Mouse (Mus musculus) left cerebral cortex, postnatal 36 days (tissue): Measurements from ENCODE around the gene Thsd4. TPM values are rescaled to one million over a fixed set of nuclear protein-coding genes. Genes with fewer than 3 reads are reported as not detected.

ENCODE experiments used
- DNase-seq, 2 experiments: peaks; one replicate each; pipeline ENCODE4 v3.0.0; 2021 to 2022; ENCODE audit warnings: low spot score in 2 of 2, mixed read lengths in 1 of 2
- intact Hi-C: fragments of 180-260 bp; cut with DNase I; formaldehyde crosslinking; loops from one replicate; pipeline ENCODE4 v1.15.1; 2025
- total RNA-seq, 2 experiments: library from RNA; stranded (reverse); gene quantifications; 2 replicates each; pipeline ENCODE4 v1.2.3; 2021

Gene Thsd4
- total RNA-seq, 2 experiments from 2014 or later: 4.7 to 4.8 TPM

DNA sequence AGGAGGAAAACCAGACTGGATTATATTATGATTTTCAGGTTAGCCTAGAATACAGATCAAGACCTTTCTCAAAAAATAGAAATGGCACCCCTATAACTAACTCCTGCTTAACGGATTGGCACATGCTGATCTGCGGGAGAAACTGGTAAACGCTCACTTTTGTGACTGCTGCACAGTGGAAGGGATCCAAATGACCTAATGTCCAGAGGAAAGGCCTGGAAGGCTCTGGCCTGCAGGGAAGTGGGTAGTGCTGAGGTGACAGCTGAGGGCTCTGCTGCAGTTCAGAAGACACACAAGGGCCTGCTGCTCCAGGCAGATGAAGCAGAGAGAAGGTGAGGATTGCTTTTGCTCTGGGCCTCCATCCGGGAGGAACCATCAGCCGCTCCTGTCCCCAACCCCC is 465.7 kb downstream of the Thsd4 start:
- intact Hi-C loops: no loop called here
- DNase-seq: no peak

DNA sequence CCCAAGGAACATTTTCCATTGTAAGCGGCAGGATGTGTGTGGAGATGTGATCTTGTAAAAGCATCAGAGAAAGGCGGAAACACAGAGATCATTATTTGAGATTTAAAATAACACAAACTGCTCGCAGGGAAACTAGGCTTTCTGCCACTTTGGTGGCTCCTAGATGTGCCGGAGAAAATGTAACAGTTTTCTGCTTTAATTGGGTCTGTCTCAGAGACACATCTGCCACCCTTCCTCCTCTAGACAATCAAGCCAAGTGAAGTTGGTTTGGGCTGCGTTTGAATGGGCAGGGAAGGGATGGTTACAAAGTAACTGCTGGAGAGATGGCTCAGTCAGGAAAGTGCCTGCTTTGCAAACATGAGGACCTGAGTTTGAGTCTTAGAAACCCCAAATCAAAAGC is 466.9 kb downstream of the Thsd4 start:
- peak; percentile 29 to 52 for DNase-seq
- intact Hi-C loops: no loop called here

DNA sequence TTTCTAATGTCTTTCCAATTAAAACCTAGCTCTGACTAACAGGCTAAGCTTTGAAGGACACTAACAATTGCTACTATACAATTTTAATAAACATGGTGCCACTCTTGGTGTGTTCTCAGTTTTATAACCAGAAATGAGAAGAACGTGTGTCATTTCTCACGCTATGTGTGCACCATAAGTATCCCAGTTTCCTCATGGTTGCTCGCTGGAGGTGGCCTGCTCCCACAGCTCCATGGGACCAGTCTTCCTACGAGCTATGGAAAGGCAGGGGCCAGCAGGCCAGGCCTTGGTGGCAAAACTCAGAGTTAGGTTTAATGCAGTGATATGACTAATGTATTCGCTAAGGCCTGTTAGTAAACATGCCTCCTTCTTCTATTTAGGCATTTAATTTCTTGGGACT is 468.7 kb downstream of the Thsd4 start:
- intact Hi-C loops: no loop called here
- no peak for DNase-seq

DNA sequence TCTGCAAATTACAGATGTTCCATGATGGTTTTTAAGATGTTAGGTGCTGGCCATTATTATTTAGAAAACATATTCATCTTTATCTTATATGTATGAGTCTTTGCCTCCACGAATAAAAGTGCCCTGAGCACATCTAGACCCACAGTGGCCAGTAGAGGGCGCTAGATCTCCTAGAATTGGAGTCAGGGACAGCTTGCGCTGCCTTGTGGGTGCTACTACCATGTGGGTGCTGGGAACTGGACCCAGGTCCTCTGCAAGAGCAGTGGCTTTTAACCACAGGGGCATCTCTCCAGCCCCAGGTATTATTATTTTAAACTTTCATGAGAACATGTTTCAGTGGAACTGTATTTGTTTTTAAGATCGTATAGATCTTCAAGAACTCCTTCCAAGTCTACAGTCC is 469.4 kb downstream of the Thsd4 start:
- intact Hi-C loops: no loop called here
- no peak for DNase-seq

DNA sequence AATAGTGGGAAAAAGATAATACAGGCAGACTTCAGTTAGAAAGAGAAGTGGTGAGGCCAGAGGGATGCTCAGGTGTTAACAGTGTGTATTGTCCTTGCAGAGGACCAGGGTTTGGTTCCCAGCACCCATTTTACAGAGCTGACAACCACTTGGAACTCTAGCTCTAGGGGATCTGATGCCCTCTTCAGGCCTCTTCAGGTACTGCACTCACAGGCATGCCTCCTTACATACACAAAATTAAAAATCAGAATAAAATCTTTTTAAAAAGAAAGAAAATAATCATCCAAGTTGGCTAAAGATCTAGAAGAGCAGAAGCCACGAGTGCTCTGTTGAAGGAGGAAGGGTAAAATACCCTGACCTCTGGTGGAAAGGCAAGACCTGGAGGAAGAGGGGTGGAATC is 478.7 kb downstream of the Thsd4 start:
- intact Hi-C loops: no loop called here
- no peak for DNase-seq

DNA sequence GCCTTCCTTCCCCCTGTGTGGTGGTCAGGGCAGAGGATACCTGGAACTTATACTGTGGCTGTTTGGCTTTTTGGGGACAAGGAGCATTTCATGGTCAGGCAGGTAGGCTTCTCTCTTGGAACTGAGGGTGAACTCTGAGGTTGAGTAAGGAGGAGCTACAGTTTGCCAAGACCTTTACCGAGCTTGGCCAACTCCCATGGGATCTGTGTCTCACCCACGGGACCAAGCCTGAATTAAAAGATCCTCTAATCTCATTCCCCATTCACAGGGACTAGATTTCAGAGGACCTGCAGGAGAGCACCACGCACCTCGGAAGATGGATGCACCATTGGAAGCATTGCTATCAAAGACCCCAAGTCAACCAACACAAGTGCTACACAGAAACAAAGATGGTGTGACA is 487.0 kb downstream of the Thsd4 start:
- intact Hi-C loops: no loop called here
- no peak for DNase-seq

DNA sequence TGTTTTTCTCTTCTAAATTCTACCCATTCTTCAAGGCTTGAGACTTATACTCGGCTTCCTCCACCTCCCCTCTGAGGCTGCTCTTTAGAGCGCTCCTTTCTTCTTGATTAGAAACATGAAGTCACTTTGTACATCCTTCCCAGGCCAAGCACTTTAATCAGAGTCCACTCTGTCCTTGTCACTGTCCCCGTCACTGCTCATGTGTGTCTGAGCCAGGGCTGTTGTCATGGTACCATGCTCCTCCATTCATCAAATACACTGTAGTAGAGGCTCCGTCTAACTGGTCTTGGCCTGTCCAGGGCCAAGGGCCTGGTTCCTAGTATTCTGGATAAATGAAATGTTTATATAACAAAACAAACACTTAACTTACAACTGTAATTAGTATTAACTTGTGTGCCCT is 494.6 kb downstream of the Thsd4 start:
- DNase-seq: no peak
- intact Hi-C loops: no loop called here

DNA sequence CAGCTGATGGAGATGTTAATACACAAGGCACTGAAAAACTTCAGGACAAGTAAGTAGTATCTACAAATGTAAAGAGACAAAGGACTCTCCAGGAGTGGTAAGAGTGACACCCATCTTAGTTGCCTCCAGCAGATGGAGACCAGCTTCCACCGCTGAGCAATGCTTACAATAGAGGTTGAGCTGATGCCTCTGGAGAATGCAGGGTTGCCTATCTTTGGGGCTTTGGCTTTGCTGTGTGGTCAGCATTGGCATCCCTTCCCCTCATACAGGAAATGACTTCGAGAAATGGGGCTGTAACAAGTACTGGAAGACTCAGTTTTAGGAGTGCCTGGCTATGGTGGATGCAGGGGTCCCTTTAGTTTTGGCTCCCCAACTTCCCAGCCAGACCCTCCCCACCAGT is 495.1 kb downstream of the Thsd4 start:
- intact Hi-C loops: no loop called here
- no peak for DNase-seq

DNA sequence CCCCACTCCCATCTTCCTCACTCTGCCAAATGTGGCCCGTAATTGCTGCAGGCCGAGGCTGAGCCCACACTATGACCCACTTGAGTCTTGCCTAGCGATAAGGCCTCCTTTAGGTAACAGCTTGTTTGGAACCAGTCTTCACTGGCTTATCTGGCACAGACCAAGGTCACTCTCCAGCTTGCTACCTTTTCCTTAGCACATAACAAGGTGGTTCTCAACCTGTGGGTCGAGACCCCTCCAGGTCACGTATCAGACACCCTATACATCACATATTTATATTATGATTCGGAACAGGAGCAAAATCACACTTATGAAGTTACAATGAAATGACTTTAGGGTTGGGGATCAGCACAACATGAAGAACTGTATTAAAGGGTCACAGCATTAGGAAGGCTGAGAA is 495.9 kb downstream of the Thsd4 start:
- intact Hi-C loops: no loop called here
- DNase-seq: no peak

DNA sequence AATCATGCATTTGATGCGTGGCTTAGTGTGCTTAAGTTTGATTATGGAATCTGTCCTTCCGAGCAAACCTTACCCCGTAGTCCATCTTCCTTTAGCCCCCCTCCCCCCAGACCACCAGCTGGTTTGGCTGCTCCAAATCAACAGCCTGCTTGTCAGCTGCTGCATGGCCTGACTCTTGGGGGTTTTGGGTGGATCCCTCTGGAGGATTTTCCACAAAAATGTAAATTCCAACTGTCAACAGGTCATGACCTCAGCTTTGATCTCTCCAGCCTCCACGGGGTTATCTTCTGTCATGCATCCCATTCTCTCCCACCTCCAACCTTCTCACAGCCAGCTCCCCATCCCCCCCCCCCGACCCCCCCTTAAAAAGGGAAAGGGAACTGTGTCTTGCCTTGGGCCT is 496.9 kb downstream of the Thsd4 start:
- intact Hi-C loops: no loop called here
- DNase-seq: no peak

DNA sequence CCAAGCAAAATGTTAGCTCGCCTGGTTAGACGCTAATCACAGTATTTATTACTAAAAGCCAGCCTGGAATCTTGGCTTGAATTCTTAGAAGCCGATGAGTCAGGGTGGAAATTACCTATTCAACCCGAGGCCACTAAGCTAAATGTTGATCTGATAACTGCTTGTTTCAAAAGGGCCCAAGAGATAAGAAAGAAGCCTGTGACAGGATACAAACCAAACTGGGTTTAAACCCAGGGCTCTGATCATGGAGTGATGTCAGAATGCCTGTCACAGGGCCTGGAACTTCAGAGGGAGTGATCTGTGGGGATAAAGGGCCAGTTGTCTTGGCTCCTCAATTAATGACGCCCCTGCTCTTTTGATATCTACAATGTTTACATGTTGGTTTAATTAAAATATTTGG is 497.3 kb downstream of the Thsd4 start:
- no peak for DNase-seq
- intact Hi-C loops: no loop called here

DNA sequence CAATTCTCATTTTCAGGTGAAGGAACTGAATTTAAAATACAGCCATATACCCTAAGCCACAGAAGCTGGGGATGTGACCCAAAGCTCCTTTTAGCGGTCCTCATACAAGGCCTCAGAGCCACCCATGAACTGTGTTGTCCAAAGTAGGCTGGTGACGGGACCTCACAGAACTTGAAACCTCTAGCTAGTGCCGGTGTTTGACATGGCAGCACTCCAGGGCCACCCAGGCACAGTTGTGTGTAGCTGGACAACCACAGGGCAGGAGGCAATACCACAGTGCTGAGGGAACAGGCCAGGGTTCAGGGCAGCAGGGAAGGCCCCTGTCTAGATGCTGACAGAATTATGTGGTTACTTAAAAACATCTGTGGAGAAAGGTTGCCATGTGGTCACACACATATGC is 499.5 kb downstream of the Thsd4 start:
- no peak for DNase-seq
- intact Hi-C loops: no loop called here

DNA sequence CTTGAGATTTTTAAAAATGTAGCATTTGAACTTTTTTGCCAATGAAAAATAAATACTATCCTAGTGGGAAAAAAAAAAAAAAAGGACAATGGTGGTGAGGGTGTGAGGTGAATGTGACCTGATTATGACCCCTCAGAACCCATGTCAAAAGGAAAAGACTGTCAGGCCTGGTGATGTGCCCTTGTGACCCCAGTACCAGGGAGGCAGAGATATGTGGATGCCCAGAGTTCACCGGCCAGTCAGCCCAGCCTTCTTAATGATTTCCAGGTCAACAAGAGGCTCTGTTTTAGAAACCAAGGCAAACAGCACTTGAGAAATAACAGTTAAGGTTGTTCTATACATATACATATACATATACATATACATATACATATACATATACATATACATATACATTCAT is 501.4 kb downstream of the Thsd4 start:
- no peak for DNase-seq
- intact Hi-C loops: no loop called here

DNA sequence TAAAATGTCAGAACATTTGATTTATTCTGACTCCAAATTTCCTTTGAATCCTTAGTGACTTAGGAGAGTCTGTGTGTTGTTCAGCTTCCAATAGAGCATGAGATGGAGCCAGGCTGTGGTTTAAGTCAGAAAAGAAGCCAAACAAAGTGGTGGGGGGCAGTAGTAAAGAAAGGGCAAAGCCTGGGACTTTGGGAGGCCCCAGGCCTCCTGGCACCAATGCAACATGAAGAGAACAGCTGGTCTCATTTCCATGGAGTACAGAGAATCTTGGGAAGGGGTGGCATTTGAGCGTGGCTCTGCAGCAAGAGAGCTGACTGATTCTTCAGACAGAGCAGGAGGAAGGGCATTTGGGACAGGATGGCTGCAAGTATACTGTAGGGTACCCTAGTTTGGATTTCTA is 511.6 kb downstream of the Thsd4 start:
- no peak for DNase-seq
- intact Hi-C loops: no loop called here

DNA sequence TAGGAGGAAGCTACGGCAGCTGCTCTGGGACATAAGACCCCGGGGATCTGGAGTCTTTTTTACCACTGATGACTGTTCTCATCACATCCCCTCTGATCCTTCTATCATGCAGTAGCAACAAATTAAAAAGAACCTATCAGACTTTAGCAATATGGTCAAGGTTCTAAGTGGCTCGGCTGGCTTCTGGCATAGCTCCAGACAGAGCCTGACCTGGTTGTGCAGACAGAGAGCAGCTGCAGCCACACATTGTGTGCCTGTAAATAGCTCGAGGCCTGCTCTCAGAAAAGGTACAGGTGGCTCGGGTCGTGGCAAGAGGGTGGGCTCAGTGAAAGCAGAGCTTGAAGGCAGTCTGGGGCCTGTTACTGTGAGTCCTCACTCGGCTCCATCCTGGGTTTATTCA is 512.9 kb downstream of the Thsd4 start:
- no peak for DNase-seq
- intact Hi-C loops: no loop called here

DNA sequence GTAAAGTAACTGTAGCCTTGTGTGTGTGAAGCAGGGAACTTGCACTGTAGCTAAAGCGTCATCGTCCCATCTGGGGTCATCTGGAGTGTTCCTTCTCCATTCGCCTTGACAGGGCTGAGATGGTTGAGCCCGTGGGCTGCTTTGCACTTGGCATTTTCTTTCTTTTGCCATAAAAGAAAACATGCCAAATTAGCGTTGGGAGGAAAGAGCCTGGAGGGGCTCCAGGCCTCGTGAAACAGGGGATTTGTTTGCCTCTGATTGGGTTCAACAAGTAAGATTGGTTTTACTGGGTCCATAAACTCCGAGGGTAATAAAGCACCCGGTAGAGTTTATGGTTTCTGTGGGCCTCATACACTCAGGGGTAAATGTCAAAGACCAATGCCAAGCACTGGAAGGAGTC is 519.5 kb downstream of the Thsd4 start:
- intact Hi-C loops: no loop called here
- DNase-seq: no peak

DNA sequence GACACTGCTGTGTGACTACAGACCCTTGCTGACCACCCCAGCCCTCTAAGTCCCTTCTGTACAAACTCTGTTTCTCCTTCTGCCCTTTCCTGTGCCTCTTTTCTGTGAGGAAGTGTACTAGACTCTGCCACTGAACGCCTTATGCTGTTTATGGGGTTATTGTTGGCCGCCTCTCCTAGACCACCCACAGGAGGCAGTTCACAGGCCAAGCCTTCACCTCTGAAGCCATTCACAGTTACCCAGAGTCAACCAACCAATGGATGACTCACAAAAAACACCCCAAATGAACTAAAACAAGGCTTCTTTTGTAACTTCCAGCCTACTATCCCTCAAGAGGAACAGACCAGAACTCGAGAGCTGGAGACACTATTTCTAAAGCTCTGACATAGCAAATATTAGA is 520.4 kb downstream of the Thsd4 start:
- intact Hi-C loops: no loop called here
- no peak for DNase-seq

DNA sequence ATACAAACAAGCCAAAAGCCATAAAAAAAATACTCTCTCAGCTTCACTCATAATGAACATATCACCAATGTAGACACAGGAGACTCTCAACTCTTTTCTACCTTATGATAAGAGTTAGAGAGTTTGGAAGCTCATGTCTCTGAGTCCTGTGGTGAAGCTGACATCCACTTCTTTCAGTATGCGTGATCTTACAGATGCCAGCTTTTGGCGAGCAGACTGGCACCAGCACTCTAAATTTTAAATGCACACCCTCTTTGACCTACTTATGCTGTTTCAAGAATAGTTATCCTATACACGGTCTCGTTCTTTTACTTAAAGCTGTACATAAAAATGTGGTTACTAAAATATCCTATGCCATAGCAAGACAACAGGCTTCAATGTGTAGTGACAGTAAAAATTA is 524.1 kb downstream of the Thsd4 start:
- DNase-seq: no peak
- intact Hi-C loops: no loop called here

DNA sequence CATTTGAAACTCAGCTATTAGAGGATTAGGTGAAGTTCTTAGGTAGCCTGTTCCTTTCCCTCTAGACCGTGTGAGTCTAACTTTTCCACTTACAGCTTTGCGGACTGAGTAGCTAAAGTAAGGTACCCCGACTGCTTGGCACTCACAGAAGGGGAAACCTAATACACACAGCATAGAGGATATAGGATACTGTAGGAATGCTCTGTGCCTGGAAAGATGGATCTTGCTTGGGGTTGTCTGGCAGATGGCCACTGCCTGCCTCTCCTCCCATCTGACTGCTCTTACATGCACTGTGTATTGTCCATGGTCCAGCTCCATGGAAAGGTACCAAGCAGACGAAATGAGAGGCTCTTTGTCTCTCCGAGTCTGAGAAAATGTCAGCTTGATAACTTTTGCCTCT is 530.4 kb downstream of the Thsd4 start:
- intact Hi-C loops: no loop called here
- DNase-seq: no peak

DNA sequence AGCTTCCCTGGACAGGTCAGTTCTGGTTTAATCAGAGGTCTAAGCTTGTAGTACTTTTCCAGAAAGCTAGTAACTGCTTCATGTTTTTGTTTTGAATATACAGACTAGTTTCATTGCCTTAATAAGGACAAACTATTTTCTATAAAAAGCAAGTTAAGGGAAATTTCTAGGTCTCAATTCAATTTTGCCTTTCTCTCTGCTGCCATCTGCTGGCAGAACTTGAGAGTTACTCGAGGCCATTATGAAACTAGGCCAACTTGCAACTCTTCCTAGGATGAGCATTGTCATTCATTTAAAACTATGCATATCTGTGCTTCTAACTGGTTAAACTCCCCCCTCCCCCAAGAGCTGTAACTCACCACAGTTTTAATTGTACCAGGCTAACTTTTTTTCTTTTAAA is 532.0 kb downstream of the Thsd4 start:
- intact Hi-C loops: no loop called here
- peak; percentile 32 to 57 for DNase-seq

DNA sequence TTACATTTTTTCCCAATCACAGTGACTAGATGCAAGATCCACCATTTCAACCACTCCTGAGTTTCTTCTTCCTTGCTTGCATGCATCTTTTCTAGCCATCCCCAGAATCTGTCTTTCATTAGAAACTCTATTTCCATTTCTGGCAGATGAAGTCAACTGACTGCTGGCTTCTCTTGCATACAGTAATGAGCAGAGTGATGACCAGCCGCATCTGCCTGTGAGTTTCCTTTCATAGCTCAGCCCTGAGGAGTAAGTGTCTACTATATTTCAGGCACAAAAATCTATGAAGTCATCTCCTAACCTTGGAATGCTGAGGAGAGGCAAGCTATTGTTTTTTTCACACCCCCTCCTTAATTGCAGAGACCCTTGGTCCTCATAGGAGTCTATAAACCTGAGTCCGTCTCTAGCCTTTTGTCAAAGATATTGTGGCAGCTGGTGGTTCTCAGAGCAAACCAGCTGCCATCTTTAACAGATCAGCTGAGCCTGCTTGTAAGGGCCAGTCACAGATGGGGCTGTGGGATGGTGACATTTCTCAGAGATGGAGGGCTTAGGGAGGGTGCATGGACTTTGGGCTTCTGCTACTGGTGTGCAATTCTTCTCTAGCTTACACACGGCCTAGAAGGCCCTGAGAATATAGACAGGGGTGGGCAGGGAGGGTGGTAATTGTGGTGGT is 535.8 kb downstream of the Thsd4 start:
- intact Hi-C loops: no loop called here
- peak in 1 of 2 experiments; percentile 36 for DNase-seq

DNA sequence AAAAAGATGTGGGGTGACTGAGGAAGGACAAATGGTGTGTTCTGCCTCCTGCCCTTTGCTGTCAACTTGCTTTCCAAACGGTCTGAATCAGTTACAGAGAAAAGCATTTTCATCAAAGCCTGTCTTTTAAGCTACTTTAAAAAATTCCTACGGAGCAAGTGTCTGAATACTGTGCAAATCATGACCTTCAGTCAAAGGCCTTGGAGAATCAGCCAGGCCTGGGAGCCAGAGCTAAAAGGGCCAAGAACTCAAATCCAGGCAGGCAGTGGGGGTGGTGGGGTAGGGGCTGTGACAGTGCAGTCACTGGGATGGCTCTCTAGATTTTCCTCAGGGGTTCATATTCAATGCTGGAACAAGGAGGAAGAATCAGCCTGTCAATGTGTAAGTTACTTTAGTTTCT is 540.7 kb downstream of the Thsd4 start:
- DNase-seq: no peak
- intact Hi-C loops: no loop called here
